Mouse (Mus musculus) layer of hippocampus, postnatal 14 days (tissue): Measurements from ENCODE around the gene Gosr2. TPM values are rescaled to one million over a fixed set of nuclear protein-coding genes. Genes with fewer than 3 reads are reported as not detected.

Experiments used
- DNase-seq, 2 experiments: peaks; one replicate each; pipeline ENCODE4 v3.0.0; 2021 to 2022; ENCODE audit warnings: low spot score in 2 of 2, mixed read lengths in 1 of 2
- total RNA-seq, 2 experiments: library from RNA; stranded (reverse); gene quantifications; 2 replicates each; pipeline ENCODE4 v1.2.3; 2021

Gene Gosr2
- total RNA-seq, 2 experiments from 2014 or later = 75.7 to 78.5 TPM

DNA sequence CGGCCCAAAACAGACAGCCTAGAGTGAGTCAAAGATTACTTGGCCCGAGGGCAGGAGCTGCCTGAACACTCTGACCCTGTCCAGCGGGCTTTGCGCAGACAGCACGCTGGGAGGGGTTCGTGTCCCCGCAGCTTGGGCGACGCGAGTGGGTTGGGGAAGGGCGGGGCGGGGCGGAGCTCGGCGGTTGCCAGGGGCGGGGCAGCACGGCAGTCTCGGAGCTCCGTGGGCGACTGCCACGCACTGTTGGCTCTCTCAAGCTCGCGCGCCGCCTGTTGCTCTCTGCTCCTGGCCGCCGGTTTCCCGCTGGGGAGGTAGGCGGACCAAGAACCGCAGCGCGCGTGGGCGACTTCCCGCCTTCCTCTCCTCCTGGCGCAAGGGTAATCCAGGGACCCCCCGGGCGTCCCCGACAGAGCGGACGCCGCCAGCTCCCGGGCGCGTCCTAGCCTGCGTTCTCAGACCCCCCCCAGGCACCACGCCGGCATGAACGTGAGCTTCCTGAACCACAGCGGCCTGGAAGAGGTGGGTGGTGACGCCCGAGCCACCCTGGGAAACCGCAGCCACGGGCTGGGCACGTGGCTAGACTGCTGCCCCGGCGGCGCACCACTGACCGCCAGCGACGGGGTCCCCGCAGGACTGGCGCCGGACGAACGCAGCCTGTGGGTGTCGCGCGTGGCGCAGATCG is 48.3 kb downstream of the Gosr2 start, which contains the start of gene Rprml:
Gene Rprml (plus strand): TSS at position 270 of the 682 bp plus-strand sequence.
- peak; percentile 69 to 84 for DNase-seq

DNA sequence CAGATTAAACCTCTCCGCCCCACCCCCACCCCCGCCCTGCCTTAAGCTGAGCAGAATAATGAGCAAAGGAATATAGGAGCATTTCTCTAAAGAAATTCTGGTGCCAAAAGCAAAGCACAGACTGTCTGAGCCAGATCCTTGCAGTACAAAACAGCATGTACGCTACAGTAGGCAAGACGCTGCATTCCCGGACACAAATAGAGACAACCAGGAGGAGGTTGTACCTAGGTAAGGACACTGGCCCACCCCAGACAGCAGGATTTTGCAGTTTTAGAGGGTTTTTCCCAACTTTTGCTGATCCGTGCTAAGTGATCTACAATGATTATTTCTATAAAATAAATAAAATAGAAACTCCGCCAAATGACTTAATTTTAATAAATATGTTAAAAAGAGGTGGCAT is 49.0 kb downstream of the Gosr2 start:
- DNase-seq = peak in 1 of 2 experiments; percentile 51

DNA sequence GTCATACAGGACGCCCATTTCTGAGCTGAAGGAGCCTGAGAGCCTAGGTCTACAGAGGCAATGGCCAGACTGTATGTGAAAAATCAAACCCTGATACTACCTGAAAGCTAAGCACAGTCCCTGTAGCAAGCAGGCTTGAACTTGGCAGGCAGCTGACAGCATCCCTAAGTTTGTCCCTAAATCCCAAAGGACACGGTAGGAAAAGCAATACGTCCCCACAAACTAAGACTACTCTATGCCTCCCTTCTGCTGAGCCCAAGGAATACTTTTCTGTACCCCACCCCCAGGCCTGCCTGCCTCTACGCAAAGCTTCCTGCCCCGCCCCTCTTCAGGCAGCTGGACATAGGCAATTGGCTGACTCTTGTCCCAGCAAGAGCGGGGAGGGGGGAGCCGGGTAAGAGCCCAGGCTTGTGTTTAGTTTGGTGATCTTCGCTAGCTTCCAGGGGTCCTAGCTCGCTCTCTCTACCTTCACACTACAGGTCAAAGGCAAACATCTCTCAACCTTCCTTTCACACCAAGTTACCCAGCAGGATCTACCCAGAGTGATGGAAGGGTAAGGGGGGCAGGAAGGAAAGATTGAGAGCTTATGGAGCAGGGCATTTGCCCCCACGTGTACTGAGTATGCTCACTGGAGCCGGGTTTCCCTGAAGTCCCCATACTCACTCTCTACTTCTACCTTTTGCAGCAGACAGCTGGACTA is 49.6 kb downstream of the Gosr2 start:
- DNase-seq = no peak

DNA sequence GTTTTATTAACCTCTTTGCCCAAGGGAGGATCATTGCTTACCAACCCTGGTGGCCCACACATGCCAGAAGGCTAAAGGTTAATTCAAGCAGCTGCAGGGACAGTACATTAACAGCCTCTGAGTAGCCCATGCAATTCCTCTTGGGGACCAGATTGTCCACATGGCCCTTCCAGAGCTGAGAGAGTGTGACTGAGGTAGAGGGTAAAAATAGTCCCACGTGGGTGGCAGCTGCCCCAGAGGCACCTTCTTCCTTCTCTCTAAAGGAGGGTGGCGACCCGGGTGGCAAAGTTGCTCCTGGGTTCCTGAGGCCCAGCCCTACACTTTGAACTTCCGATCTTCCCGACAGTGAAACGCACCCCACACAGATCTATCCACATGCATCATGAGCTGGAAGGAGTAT is 51.4 kb downstream of the Gosr2 start:
- no peak for DNase-seq

DNA sequence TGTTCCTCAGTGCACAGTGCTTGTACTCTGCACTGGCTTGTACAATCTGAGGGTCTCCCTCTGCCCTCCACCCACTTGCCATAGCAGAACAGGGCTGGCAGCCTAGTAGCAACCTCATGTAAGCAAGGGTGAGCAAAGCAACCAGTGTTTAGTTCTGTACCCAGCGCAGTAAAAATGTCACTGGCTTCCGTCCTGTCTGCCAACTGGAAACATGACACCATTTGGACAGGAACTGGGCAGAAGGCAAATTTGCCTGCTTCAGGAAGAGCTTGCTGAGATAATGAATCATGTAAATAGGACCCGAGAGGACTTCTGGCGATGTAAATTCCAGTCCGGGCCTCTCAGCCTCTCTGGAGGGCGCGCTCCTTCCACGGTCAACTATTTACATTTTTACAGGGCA is 52.0 kb downstream of the Gosr2 start:
- DNase-seq = no peak

DNA sequence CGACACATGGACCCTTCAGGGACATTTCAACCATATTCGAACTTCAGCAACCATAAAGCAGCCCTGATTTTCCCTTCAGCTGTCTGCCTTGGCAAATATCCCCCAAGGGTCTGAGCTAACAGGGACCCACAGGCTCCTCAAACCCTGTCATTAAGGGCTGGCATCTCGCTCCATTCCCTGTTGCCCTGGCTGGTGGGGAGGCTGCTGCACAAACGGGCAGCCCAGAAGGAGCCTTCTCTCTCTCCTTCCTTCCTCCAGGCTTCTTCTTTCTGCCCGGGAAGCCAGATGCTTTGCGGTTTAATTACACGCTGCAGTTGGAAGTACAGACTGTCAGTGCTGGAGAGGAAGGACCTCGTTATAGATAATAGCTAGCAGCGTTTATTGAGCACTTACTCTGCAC is 54.5 kb downstream of the Gosr2 start:
- no peak for DNase-seq

DNA sequence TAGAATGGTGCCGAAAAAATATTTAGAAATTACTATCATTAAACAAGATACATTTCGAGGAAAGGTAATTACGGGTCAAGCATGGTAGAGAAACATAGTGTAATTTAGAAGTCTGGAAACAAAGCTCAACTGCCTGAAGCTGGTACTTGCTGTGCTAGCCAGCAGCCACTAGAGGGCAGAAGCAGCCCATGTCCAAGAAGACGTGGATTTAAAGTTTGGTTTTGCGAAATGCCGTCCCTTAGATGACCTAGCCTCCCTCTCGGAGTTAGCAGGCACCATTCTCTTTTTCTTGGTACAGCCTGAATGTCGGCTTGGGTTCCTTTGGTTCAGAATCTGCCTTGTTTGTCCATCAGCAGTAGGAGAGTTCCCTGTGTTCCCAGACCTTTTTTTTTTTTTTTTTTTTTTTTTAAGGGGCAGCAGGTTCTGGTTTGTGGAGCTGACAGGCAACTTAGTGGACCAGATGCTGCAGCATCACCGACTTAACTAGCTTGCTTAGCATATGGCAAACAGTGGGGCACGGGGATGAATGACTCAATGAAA is 58.2 kb downstream of the Gosr2 start:
- DNase-seq = peak in 1 of 2 experiments; percentile 72

DNA sequence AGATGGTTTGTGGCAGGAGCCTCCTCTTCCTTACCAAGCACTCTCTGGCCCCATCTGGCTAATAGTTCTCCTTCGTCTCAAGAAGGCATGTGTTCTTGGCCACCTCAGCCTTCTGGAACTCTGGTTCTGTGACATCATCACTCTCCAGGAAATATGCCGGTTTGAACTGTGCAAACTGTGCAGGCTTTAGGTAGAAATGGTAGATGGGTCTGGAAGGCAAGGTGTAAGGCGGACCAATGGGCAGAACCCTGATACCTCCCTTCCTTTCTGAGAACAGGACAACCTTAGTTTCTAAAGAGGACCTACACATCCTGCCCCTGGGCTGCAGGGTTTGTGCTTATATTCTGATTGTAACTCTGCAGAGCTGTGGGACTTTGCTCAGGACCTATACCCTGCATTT is 58.9 kb downstream of the Gosr2 start, which contains the start of gene Lyzl6:
Gene Lyzl6 (minus strand): TSS at position 101 of the 400 bp plus-strand sequence.
- no peak for DNase-seq

DNA sequence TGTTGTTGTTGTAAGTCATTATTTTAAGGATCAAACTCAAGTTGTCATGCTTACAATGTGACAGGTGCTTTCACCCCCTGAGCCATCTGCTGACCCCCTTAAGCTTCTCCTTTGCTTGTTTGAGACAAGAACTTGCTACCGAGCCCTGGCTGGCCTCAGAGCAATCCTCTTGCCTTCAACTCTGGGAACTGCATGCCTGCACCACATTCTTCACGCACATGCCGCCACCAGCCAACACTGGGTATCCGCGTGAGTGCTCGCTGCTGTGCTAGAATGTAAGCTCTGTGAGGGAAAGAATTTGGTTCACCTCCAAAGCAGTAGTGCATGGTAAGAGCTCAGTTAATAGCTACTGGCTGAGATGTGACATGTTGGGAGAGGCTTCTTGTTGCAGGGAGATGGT is 61.4 kb downstream of the Gosr2 start:
- no peak for DNase-seq

DNA sequence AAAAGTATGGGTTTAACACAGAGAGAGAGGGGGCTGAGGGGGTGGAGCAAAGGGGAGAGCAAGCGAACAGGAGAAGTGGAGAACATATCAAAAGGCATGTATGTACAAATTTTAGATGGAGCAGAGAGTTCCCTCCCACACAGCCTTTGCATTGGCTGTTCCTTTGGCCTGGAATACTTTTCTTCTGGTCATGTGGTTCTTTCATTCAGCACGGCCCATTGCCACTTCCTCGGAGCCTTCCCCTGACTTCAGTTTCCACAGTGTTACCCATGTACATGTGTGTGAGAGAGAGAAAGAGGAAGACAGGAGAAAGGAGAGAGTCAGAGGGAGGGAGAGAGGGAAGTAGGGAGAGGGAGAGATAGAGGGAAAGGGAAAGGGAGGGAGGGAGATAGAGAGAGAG is 62.2 kb downstream of the Gosr2 start:
- no peak for DNase-seq

DNA sequence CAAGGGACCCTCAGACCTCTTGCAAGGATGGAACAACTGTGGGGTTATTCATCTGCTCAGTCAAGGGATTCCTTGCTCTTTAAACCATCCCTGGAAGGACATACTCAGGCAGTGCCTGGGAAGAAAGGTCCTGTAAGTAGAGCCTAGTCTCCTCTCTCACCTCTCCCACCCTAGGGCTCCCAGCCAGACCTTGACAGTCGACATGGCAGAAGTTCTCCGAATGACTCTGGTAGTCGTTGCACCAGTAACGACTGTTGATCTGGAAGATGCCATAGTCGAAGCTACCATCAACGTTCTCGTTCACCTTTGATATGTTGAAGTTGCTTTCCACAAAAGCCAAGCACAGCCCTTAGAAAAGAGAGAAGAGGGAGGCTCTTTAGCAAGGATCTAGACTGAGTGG is 62.9 kb downstream of the Gosr2 start:
- DNase-seq = no peak

DNA sequence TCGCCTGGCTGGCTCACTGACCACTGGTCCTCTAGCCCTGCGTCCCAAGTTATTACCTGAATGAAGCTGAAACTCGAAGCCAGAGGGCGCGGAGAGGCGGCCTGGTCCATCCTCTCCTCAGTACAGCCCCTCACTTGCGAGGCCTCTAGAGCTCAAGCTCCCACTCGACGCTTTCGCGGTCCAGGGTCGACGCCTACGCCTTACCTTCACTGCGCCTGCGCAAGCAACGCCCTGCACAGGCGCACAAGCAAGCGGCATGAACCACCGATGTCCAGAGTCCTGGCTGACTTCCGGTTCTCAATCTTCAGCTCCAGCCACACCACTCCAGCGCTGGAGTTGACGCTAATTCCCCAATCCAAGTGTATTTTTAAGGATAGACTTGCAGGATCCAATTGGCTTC is 70.2 kb downstream of the Gosr2 start:
- no peak for DNase-seq

Other genes with a start within 250 kb of the Gosr2 start
- gene Lrrc37a, start 193.3 kb downstream of the Gosr2 start, total RNA-seq = not detected
- not detected for gene Gm884, start 76.8 kb downstream of the Gosr2 start, total RNA-seq
- not detected for gene Lyzl6, start 59.0 kb downstream of the Gosr2 start, total RNA-seq
- 100 to 1,000 TPM; 113 to 118 TPM for gene Rprml, start 48.3 kb downstream of the Gosr2 start, total RNA-seq
- gene Wnt9b, start 51.9 kb upstream of the Gosr2 start, total RNA-seq = 1 to 10 TPM in 1 of 2 experiments, under 1 TPM in 1; 0.48 to 2.7 TPM
- 1 to 10 TPM; 2.0 to 2.9 TPM for gene Wnt3, start 76.3 kb upstream of the Gosr2 start, total RNA-seq